Mouse (Mus musculus) heart, embryonic 15.5 days (tissue): ENCODE results near the gene Gm6040. TPM values are rescaled to one million over a fixed set of nuclear protein-coding genes. Genes with fewer than 3 reads are reported as not detected.

Experiments
- ATAC-seq: fragments of 200-750 bp; cut with Nextera tagmentation; replicated peaks from 2 replicates; pipeline ENCODE4 v1.8.0; 2017; ENCODE audit warnings: low read depth, moderate TSS enrichment; ENCODE audit not compliant: insufficient number of reproducible peaks, insufficient read depth, low FRiP score
- H3K27ac ChIP-seq: fragments of 300-500 bp; sonication (generic); 2 replicates; pipeline ENCODE4 v1.5.1; 2015; ENCODE audit warnings: mild to moderate bottlenecking, inconsistent platforms
- H3K27me3 ChIP-seq: fragments of 300-500 bp; sonication (generic); 2 replicates; pipeline ENCODE4 v1.6.1; 2015; ENCODE audit warnings: inconsistent platforms
- H3K36me3 ChIP-seq: fragments of 300-500 bp; sonication (generic); 2 replicates; pipeline ENCODE4 v1.6.1; 2015; ENCODE audit warnings: mild to moderate bottlenecking, inconsistent platforms
- H3K4me1 ChIP-seq: fragments of 300-500 bp; sonication (generic); replicated peaks from 2 replicates; pipeline ENCODE4 v1.6.1; 2015; ENCODE audit warnings: inconsistent platforms
- H3K4me2 ChIP-seq: fragments of 300-500 bp; sonication (generic); 2 replicates; pipeline ENCODE4 v1.6.1; 2015; ENCODE audit warnings: inconsistent platforms, mild to moderate bottlenecking, moderate library complexity
- H3K4me3 ChIP-seq: fragments of 300-500 bp; sonication (generic); 2 replicates; pipeline ENCODE4 v1.5.1; 2015; ENCODE audit warnings: mild to moderate bottlenecking, inconsistent platforms
- H3K9ac ChIP-seq: fragments of 300-500 bp; sonication (generic); 2 replicates; pipeline ENCODE4 v1.6.1; 2015; ENCODE audit warnings: mild to moderate bottlenecking, inconsistent platforms
- H3K9me3 ChIP-seq: fragments of 300-500 bp; sonication (generic); replicated peaks from 2 replicates; pipeline ENCODE4 v1.6.1; 2016; ENCODE audit warnings: inconsistent platforms
- WGBS: fragments of 180-500 bp; shearing (Covaris S2); methylation state at CpG from one replicate; pipeline ENCODE4 v1.1.7; 2015; ENCODE audit warnings: mixed read lengths; 5-methylcytosine and 5-hydroxymethylcytosine counted together
- polyA plus RNA-seq: library from polyadenylated mRNA; unstranded; fragments of >200 nt; fragmentation: Nextera tagmentation; extraction: Ambion mirVana; gene quantifications from 2 replicates; pipeline ENCODE4 v1.2.1, GENCODE M21; 2015

Gene Gm6040
- not detected in 2 replicates for polyA plus RNA-seq

- H3K4me1 ChIP-seq = no peaks in the 10 kb centered on the region
- no peak within 1 kb of the TSS for H3K9ac ChIP-seq
- H3K27me3 ChIP-seq = no peaks in the 10 kb centered on the region
- WGBS = 66% methylated on average over 3 of the region's 3 CpGs
- no peak within 1 kb of the TSS for H3K27ac ChIP-seq
- no peak within 1 kb of the TSS for H3K4me3 ChIP-seq
- no peak for ATAC-seq
- no peaks in the 10 kb centered on the region for H3K9me3 ChIP-seq
- H3K36me3 ChIP-seq = no peaks in the 10 kb centered on the region
- no peak within 1 kb of the TSS for H3K4me2 ChIP-seq
Measured at GRCm38 (mm10) chr8:20921971-20922370, at the start of gene Gm6040. TSS of gene Gm6040 (minus strand) at chr8:20922071.

GRCm38 (mm10) chr8:20964531-20964930 is 42.7 kb upstream of the Gm6040 start:
- WGBS = 69% methylated on average over 2 of the region's 2 CpGs
- Histone ChIP-seq H3K9me3 (no peaks in the 10 kb centered on the region), H3K9ac (no peak overlapping the region), H3K27ac (no peak overlapping the region), H3K4me3 (no peak overlapping the region), H3K4me2 (no peak overlapping the region), H3K27me3 (no peaks in the 10 kb centered on the region), H3K4me1 (no peaks in the 10 kb centered on the region), H3K36me3 (no peaks in the 10 kb centered on the region)
- ATAC-seq = no peak

GRCm38 (mm10) chr8:20944610-20945009 is 22.7 kb upstream of the Gm6040 start, which contains the start of gene AY761185:
TSS of gene AY761185 (minus strand) at chr8:20944710.
- H3K4me1 ChIP-seq = no peaks in the 10 kb centered on the region
- 63% methylated on average over 3 of the region's 3 CpGs for WGBS
- no peak within 1 kb of the TSS for H3K9ac ChIP-seq
- no peak within 1 kb of the TSS for H3K4me3 ChIP-seq
- H3K4me2 ChIP-seq = no peak within 1 kb of the TSS
- 0 out of 2 replicates have a peak, but pooled peaks cover 3% of the 10 kb centered on the region for H3K9me3 ChIP-seq
- no peak for ATAC-seq
- H3K27me3 ChIP-seq = no peaks in the 10 kb centered on the region
- H3K27ac ChIP-seq = no peak within 1 kb of the TSS
- no peaks in the 10 kb centered on the region for H3K36me3 ChIP-seq

GRCm38 (mm10) chr8:20912288-20912687 is 9.6 kb downstream of the Gm6040 start:
- Histone ChIP-seq H3K27me3 (no peaks in the 10 kb centered on the region), H3K9me3 (no peaks in the 10 kb centered on the region), H3K4me1 (no peaks in the 10 kb centered on the region), H3K36me3 (no peaks in the 10 kb centered on the region), H3K4me3 (no peak overlapping the region), H3K27ac (no peak overlapping the region), H3K9ac (no peak overlapping the region), H3K4me2 (no peak overlapping the region)
- no peak for ATAC-seq
- WGBS = 69% methylated on average over 1 of the region's 1 CpGs

- WGBS = 52% methylated on average over 2 of the region's 2 CpGs
- Histone ChIP-seq H3K4me2 (no peak overlapping the region), H3K9ac (no peak overlapping the region), H3K27me3 (no peaks in the 10 kb centered on the region), H3K4me3 (no peak overlapping the region), H3K4me1 (no peaks in the 10 kb centered on the region), H3K9me3 (no peaks in the 10 kb centered on the region), H3K36me3 (no peaks in the 10 kb centered on the region), H3K27ac (no peak overlapping the region)
- no peak for ATAC-seq
Measured at GRCm38 (mm10) chr8:20908256-20908655, 13.6 kb downstream of the Gm6040 start.

- no peak for ATAC-seq
- whole genome bisulfite sequencing = 74% methylated on average over 2 of the region's 2 CpGs
- no peak overlapping the region for H3K27ac ChIP-seq
- H3K9me3 ChIP-seq = no peaks in the 10 kb centered on the region
- H3K4me1 ChIP-seq = no peaks in the 10 kb centered on the region
- no peaks in the 10 kb centered on the region for H3K27me3 ChIP-seq
- no peaks in the 10 kb centered on the region for H3K36me3 ChIP-seq
- no peak overlapping the region for H3K4me2 ChIP-seq
- no peak overlapping the region for H3K9ac ChIP-seq
- no peak overlapping the region for H3K4me3 ChIP-seq
Measured at GRCm38 (mm10) chr8:20907119-20907518, 14.8 kb downstream of the Gm6040 start.

- Histone ChIP-seq H3K9me3 (no peaks in the 10 kb centered on the region), H3K4me3 (no peak within 1 kb of the TSS), H3K27me3 (no peaks in the 10 kb centered on the region), H3K4me1 (no peaks in the 10 kb centered on the region), H3K27ac (no peak within 1 kb of the TSS), H3K4me2 (no peak within 1 kb of the TSS), H3K9ac (no peak within 1 kb of the TSS), H3K36me3 (no peaks in the 10 kb centered on the region)
- ATAC-seq = no peak
- 42% methylated on average over 2 of the region's 2 CpGs for WGBS
Measured at GRCm38 (mm10) chr8:20902527-20902926, 19.3 kb downstream of the Gm6040 start, which contains the start of gene Gm15056. TSS of gene Gm15056 (minus strand) at chr8:20902627.

- Histone ChIP-seq H3K9me3 (no peaks in the 10 kb centered on the region; the same call in 1 of the 2 replicates), H3K9ac (no peak within 1 kb of the TSS), H3K4me2 (no peak within 1 kb of the TSS), H3K36me3 (no peaks in the 10 kb centered on the region), H3K4me3 (no peak within 1 kb of the TSS), H3K27me3 (no peaks in the 10 kb centered on the region), H3K27ac (no peak within 1 kb of the TSS), H3K4me1 (no peaks in the 10 kb centered on the region)
- WGBS = 65% methylated on average over 2 of the region's 2 CpGs
- no peak for ATAC-seq
Measured at GRCm38 (mm10) chr8:20892369-20892768, 29.5 kb downstream of the Gm6040 start, which contains the start of gene Defb33. TSS of gene Defb33 (plus strand) at chr8:20892669.

- H3K4me3 ChIP-seq = no peak overlapping the region
- H3K27me3 ChIP-seq = no peaks in the 10 kb centered on the region
- no peak overlapping the region for H3K27ac ChIP-seq
- ATAC-seq = no peak
- WGBS = 28% methylated on average over 6 of the region's 6 CpGs
- no peaks in the 10 kb centered on the region for H3K9me3 ChIP-seq
- no peaks in the 10 kb centered on the region for H3K36me3 ChIP-seq
- H3K4me1 ChIP-seq = no peaks in the 10 kb centered on the region
- no peak overlapping the region for H3K9ac ChIP-seq
- H3K4me2 ChIP-seq = no peak overlapping the region
Measured at GRCm38 (mm10) chr8:20874608-20875007, 47.3 kb downstream of the Gm6040 start.

Other genes with a start within 250 kb of the Gm6040 start
- gene Defb33, start 29.4 kb downstream of the Gm6040 start, polyA plus RNA-seq = not detected in 2 replicates
- not detected in 2 replicates for gene Gm15056, start 19.4 kb downstream of the Gm6040 start, polyA plus RNA-seq
- not detected in 2 replicates for gene AY761185, start 22.6 kb upstream of the Gm6040 start, polyA plus RNA-seq
- gene Defa21, start 103.5 kb upstream of the Gm6040 start, polyA plus RNA-seq = not detected in 2 replicates
- gene Defa23, start 133.0 kb upstream of the Gm6040 start, polyA plus RNA-seq = not detected in 2 replicates
- gene Defa35, start 143.0 kb upstream of the Gm6040 start, polyA plus RNA-seq = not detected in 2 replicates
- not detected in 2 replicates for gene Defa25, start 162.4 kb upstream of the Gm6040 start, polyA plus RNA-seq
- gene Gm14851, start 174.0 kb upstream of the Gm6040 start, polyA plus RNA-seq = not detected in 2 replicates
- not detected in 2 replicates for gene Defa30, start 212.6 kb upstream of the Gm6040 start, polyA plus RNA-seq
- not detected in 2 replicates for gene Defa22, start 240.2 kb upstream of the Gm6040 start, polyA plus RNA-seq